Mouse (Mus musculus) megakaryocyte, embryonic 14.5 days (primary cell): ENCODE results near the gene Abtb2.

Experiments
- FLI1 ChIP-seq: IDR thresholded peaks from 2 replicates; pipeline ENCODE4 v1.6.1; 2012; ENCODE audit warnings: low read length, inconsistent platforms, mixed read lengths
- GATA1 ChIP-seq: IDR thresholded peaks from 3 replicates; pipeline ENCODE4 v1.6.1; 2012; ENCODE audit warnings: mixed read lengths, low read length, inconsistent platforms, borderline replicate concordance

GRCm38 (mm10) chr2:103743988-103744387, 177.9 kb downstream of the Abtb2 start:
- TF ChIP-seq GATA1 (no peak), FLI1 (no peak)
